Mouse (Mus musculus) ovary, postnatal 14 days (tissue): ENCODE measurements around the gene P4ha2.
A peak's percentile ranks its signal among the peaks of the same experiment; 100 is the strongest.

Experiments used
- DNase-seq: peaks from one replicate; pipeline ENCODE4 v3.0.0; 2022; ENCODE audit warnings: low spot score

Gene P4ha2

DNA sequence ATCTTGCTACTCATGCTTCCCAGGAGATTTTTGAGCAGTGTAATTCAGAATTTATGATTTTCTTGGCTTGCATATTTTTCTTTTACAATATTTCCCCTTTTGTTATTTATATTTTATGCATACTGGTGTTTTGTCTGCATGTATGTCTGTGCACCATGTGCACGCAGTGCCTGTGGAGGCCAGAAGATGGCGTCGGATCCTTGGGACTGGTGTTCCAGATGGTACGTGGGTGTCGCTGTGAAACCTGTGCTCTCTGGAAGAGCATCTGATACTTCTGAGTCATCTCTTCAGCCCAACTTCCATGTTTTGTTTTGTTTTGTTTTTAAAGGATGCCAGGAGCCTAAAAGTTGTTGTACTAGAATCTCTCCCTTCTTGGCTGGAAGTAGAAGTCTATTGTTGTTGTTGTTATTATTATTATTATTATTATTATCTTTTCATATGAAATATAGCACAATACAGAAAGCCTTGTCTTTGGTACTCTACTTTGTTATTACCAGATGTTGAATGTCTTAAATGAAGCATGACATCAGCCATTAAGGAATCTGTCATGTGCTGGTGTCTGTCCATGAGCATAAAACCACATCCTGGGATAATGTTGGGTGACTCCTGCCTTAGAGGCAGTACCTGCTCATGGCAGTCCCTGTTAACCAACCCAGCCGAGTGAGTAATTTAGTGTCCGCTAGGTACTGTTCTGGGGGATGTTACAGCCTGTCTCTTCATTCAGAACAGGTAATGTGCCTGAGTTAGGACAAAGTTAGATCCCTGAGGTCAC, 41.5 kb downstream of the P4ha2 start:
- no peak for DNase-seq

DNA sequence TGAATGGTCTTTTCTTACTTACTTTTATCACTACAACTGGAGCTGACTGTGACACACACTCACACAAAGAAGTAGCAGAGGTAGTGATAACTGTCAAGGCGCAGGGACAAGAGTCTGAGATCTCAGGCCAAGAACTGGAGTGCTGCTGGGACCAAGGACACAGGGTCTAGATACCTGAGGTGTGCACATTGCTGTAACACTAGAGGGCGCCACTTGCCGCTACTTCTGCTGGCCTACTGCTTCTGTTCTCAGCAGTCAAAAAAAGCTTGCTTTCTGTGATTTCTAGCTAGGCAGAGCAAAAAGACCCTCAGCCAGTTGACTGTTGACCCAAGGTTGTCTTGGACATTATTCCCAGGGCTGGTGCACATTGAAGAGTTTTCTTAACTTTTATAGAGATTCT, 45.0 kb downstream of the P4ha2 start:
- DNase-seq: peak; percentile 60

DNA sequence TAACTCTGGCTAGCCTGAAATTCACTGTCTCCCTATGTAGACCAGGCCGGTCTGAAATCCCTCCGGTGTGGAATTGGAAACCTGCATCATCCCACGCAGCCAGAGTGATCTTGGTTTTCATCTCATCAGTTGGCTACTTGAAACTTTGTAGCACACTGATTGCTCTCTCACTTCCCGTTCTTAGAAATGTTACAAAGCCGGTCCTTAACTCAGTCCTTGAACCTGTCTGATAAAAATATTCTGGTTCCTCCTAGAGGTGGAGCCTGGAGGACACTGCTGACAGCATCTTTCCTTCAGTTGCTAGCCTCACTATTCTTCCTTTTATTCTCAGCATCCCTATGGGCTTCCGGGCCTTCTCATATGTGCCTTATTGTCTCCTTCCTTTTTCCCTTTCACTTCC, 46.1 kb downstream of the P4ha2 start:
- no peak for DNase-seq

DNA sequence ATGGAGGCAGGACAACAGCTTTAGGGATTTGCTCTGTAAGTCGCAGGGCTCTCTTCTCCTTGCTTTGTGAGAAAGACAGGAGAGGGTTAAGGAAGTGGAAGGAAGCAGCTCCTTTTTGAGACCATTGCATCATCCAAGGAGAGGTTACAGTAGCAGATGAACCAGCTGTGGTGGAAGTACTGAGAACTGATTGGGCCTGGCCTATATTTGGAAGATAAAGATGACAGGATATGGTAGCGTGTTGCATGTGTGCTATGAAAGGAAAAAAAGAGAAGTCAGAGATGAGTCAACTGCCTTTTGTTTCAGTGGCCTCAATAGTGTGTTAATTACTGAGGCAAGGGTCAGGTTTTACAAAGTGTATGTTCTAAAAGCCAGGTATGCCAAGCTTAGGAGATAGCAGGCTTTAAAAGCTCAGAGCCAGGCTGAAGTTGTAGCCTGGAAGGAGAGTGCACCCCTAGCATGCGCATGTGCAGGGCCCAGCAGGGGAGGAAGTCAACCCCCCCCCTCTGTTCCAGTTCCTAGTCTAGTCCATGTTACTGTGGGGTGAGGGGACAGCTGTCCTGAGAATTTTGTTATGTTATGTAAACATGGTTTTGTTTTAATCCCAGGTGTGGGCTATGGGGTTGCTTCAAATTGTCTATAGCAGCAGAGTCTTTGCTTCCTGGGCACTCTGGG, 50.0 kb downstream of the P4ha2 start:
- no peak for DNase-seq

DNA sequence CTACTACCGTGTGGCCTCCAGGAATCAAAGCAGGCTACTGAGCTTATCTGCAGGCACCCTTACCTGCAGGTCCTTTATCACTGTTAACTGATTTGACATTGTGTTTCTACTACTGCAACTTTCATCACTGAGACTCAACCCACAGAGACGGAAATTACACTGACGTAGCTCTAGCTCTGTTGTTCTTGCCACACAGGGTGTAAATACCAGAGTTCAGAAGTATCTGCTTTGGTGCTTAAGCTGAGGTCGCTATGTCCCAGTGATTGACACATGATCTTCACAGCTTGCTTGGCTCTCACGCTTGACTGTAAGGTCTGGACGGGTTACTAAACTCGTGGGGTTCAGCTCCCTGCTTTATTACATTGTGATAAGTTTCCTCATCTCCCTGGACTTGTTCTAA, 51.2 kb downstream of the P4ha2 start:
- no peak for DNase-seq

DNA sequence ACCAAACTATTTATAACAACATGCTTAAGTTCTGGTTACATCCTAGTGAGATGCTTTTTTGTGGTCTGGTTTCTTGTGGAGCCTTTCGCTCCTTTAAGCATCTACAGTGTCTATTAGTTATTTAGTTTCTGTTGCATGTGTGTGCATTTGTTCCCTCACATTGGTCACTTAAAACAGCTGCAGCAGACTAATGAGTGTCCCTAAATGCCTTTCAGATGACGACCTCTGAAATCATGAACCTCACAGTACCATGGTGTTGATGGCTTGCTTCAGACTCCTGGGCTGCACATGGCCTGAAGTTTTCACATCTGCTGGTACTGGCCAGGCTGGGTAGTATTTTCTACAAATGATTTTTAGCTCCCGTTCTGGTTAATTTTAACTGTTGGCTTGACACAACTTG, 53.1 kb downstream of the P4ha2 start:
- DNase-seq: no peak

DNA sequence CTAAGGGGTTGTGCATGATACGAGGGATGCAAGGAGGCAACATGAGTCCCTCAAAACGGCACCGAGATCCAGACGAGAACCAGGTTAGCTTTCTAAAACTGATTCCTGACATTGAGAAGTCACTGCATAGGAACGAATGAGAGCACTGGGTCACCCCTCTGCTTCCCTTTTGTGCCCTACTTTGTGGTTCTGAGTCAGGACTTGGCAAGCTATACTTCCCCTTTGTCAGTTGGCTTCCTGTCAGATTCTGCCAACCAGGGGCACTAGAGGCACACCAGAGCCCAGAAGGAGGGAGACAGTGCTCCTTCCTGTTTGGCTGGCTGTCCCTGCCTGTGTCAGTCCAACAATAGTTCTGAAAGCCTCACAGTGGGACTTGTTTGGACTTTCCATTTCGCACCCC, 56.0 kb downstream of the P4ha2 start:
- no peak for DNase-seq

DNA sequence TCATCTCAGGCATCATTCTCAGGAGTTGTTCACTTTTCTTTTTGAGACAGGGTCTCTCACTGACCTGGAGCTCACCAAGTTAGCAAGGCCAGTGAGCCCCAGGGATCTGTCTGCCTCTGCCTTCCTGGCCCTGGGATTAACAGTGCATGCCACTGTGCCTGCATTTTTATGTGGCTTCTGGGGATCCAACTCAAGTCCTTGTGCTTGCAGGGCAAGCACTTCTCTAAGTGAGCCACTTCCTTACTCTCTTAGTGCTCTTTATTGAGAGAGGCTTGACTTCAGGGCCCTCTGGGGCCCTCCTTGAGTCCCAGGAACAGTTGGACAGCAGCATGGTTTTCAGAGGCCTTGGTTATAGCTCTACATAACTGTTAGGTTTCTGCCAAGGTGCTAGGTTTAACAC, 56.6 kb downstream of the P4ha2 start:
- DNase-seq: no peak

DNA sequence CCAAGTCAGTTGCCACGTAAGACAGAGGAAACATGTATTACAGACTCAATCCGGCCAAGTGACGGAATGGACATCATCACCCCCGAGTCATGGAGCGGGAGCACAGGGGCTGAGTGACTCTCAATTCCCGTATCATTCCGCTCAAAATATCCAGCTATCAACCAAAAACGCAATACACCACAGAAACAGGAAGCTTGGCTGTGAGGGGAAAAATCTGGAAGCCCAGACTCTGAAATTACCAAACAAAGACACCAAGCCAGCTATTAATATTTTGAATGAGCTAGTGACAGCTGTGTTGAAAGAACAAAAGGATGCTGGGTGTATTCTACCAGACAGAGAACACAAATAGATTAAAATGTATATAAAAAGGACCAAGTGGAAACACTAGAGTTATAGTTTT, 57.7 kb downstream of the P4ha2 start:
- DNase-seq: no peak

DNA sequence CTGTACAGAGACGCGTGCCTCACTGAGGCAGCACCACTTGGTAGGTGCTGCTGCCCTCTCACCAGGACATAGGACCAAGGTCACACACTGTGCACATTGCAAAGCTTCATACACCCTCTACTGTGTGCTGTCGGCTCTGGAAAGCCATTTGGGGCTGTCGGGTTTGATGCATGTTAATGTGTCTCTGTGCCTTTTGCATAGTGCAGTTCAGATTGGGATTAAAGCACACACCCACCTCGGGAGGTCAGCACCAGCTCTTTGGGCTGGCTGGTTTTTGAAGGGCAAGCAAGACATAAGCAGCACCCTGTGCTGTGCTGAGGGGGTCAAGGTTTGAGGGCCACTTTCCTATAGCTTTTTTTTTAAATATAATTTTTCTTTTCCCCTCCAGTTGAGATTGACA, 60.5 kb downstream of the P4ha2 start:
- DNase-seq: no peak

DNA sequence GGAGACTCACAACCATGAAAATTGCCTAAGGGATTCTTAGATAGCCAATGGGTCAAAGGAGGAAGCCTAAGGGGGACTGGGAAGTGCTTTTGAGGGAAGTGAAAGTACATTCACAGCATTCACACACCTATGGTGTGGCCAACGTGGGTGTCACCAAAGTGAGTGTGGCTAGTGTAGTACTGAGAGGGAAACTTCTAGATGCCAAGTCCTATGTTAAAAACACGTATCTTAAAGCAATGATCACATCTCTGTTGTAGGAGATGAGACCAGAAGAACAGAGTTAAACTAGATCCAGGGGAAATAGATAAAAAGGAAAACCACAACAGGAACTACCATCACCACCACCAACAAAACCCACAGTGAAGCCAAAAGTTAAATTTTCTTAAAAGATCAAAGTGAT, 61.0 kb downstream of the P4ha2 start:
- DNase-seq: no peak

DNA sequence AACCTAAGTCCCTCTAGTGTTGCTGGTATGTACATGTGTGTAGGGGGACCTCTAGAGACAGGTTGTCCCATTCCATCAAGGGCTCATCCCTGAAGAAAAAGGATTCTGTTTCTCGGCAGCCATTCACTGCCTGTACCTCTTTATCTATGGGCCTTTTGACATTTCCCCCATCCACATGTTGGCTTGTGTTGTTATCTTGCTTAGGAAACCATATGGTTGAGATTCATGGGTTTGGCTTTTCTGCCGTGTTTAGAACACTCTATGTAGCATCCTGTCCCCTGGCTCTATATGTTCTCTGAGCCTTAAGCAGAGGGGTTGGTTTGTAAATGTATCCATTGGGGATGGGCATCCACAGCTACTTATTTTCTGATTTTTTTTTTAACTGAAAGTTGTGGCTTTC, 61.6 kb downstream of the P4ha2 start:
- DNase-seq: no peak

DNA sequence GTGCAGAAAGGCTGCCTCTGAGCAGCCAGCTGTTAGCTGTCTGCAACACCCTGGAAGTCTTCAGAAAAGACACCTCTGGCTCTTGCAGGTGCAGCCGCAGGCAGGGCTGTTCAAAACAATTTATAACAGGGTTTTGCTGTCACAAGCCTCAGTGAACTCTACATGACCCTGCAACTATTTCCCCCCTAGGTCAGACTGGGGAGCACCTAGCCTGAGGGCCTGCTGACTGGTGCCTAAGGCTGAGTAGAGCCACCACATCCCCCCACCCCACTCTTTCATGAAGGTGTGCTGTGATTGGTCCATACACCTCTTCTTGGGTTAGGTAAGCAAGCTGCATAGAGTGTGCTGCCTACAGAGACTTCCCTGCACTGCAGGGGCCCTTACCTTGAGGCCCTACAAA, 63.1 kb downstream of the P4ha2 start:
- DNase-seq: no peak

DNA sequence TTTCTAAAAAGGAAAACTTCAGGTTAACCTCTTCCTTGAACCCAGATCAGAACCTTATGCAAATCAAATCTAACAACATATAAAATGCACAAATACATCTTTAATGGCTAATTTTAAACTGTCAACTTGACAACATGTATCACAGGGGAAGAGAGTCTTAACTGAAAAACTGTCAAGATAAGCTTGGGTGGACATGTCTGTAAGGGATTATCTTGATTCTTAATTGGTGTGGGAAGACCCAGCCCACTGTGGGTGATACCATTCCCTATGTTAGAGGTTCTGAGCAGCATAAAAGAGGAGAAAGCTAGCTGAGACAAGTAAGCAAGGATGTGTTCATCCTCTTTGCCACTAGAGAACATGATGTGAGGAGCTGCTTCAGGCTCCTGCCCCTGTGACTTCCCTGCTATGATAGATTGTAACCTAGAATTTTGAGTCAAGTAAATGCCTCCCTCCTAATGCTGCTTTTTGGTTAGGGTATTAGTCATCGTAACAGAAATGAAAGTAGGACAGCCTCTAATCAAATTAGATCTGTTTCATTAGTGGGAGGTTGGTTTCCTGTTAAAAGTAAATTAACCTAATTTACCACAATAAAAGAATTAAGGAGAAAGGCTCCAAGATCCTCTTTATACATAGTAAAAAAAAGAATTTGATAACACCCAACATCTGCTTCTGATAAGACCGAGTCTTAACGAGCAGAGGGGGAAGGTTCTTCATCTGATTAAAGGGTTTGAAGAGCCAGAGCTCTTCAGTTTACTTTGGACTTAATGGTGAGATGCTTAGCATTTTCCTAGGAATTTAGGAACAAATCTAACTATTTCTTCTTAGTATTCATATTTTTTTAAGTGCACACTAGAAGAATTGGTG, 69.8 kb downstream of the P4ha2 start:
- no peak for DNase-seq

DNA sequence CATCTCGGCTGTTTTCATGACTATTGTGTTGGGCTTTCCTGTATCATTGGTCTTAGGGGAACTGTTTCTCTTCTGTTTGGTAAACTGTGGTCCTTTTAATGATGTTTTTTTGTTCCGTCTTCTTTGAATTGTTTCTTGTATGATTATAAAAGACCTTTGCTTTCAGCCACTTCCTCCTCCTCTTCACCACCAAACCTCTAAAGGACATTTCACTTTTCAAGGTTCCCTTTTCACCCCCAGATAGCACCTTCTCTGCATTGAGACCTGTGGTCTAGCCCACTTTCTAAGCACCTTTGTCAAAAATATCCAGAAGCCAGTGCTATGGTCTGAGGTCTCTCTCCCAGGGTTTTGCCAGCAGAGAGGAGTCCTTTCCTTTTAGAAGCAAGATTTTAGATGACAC, 71.3 kb downstream of the P4ha2 start:
- DNase-seq: no peak

DNA sequence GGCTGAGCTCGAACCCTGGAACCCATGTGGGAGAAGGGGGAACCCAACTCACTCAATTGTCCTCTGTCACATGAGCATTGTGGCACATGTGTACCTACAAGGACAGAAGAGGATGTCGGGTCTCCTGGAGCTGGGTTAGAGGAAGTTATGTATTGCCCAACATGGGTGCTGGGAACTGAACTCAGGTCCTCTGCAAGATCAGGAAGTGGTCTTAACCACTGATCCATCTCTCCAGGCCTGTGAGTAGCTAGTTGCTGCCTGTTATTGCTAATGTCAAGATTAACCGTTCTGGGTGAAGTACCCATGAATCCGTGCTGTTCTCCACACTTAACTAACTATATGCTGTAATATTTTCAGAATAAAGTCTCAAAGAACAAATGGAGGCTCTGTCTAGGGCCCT, 74.3 kb downstream of the P4ha2 start:
- DNase-seq: no peak

DNA sequence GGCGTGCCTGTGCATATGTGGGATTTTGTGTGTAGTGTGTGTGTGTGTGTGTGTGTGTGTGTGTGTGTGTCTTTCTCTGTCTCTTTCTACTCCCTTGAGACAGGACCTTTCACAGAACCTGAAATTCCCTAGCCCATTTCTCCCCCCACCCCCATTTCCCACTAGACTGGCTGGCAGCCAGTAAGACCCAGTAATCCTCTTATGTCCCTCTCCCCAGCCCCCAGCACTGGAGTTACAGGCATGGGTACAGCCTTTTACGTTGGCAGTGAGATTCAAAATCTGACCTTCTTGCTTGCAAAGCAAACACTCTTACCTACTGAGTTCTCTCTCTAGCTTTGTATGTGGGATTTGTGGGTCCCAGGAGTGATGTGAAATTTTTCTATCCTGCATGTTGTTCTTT, 75.0 kb downstream of the P4ha2 start:
- DNase-seq: no peak
